Mouse (Mus musculus) frontal cortex, adult (tissue): ENCODE measurements around the gene Oprd1.

Experiments
- ATAC-seq: cut with Nextera tagmentation; 2 replicates; pipeline ENCODE4 v1.9.2; 2017; ENCODE audit warnings: mild to moderate bottlenecking, moderate library complexity, mixed read lengths; ENCODE audit not compliant: low TSS enrichment

Gene Oprd1

DNA sequence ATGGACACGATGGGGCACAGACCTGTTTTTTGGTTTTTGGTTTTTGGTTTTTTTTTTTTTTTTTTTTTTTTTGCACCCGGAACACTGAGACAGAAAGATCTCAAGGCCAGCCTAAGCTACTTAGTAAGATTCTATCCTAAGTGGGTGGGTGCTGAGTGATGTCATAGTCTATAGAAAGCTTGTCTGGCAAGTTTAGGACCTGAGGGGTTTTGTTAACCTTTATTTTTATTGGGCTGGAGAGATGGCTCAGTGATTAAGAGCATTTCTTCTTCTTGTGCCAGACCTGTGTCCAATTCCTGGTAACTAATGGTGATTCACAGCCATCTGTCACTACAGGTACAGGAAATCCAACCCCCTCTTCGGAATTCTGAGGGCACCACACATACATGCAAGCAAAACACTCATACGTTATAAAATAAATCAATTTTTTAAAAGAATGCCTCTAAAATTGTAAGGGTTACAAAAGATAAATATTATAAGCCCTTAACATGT lies 63.7 kb downstream of the Oprd1 start:
- ATAC-seq: no peak

DNA sequence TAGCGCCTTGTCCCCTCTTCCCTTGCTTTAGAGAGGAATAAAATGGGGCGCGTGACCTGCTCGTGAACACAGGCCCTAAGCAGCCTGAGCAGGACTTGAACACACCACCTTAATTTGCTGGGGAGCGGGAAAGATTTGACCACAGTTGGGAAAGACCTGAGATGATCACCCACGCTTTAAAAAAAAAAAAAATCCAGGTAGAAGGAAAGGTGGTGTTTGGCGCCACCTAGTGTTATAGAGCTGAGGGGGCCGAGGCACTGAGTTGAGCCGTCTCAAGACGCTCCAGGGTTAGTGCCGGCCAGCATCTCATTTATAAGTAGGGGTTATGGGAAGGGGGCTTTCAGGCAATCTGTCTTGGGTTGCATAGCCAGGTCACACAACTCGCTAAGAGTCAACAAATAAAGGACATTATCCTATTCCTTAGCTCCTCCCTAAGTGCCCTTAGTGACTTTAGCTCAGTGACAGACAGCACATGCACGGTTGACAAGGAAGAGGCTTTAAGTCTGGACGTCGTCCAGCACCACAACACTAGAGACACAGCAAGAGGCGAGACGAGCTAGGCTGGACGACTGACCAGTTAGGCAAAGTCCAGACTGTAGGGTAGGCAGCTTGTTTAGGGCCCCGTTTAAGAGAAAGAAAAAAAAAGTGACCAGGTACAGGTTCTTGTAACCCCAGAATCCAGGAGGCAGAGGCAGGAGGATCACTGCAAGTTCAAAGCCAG lies 64.6 kb downstream of the Oprd1 start:
- no peak for ATAC-seq

- ATAC-seq: no peak
Measured at GRCm38 (mm10) chr4:132078296-132078714, 66.0 kb downstream of the Oprd1 start.

DNA sequence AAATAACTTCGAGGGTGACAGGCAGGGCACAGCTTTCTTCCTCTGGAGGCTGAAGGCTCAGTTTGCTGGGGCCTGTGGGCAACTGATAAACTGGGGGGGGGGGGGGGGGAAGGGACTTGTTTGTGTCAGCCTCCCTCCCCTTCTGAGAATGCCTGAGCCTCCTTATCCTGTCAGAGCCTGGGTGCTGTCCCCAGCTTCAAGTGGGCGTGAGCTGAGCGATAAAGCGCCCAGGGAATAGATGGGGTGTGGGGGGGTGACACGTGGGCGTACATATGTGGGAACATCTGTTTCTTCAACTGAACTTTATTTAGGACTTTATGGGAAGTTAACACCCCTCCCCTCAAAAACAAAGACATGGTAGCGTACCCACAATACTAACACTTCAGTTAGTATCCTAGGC lies 66.8 kb downstream of the Oprd1 start:
- ATAC-seq: no peak

GRCm38 (mm10) chr4:132076480-132077405 lies 67.5 kb downstream of the Oprd1 start:
- ATAC-seq: peak; percentile 64

GRCm38 (mm10) chr4:132075796-132076195 lies 68.5 kb downstream of the Oprd1 start:
- ATAC-seq: no peak

DNA sequence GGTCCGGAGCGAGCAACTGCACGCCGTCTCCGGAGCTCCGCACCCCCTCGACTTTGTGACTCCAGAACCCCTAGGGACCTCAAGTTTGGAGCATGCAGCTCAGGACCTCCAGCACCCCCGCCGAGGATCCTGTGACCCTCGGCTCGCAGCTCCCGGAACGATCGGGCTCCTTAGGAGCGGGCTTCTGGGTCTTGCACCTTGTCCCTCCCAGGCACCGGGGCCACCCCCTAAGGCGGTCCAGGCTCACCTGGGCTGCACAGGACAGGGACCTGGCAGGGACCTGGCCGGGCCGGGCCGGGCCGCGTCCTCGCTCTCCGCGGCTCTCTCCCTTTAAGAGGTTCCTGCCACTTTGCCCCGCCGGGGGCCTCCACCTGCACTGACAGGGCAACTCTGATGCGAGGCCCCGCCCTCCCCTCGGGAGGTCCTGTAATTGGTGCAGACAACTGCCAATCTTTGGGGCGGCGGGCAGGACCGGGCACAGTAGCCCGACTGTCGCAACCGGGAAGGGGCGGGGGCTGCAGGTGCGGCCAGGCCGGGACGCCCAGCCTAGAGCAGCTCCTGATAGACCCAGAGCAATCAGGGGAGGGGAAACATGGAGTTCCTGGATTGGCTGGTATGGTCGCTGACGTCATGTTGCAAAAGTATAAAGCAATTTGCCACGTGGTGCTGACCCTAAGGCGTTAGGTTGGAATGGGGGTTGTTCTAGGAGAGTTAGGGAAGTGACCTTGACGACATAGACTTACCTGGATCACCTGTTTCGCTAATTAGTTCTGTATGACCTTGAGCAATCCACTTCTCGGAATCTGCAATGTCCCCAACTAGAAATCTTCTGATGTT lies 69.1 kb downstream of the Oprd1 start, which contains the start of gene Epb41:
Gene Epb41, minus strand, starts transcription at position 389 of the 837 bp plus-strand sequence.
- peak; percentile 77 for ATAC-seq

DNA sequence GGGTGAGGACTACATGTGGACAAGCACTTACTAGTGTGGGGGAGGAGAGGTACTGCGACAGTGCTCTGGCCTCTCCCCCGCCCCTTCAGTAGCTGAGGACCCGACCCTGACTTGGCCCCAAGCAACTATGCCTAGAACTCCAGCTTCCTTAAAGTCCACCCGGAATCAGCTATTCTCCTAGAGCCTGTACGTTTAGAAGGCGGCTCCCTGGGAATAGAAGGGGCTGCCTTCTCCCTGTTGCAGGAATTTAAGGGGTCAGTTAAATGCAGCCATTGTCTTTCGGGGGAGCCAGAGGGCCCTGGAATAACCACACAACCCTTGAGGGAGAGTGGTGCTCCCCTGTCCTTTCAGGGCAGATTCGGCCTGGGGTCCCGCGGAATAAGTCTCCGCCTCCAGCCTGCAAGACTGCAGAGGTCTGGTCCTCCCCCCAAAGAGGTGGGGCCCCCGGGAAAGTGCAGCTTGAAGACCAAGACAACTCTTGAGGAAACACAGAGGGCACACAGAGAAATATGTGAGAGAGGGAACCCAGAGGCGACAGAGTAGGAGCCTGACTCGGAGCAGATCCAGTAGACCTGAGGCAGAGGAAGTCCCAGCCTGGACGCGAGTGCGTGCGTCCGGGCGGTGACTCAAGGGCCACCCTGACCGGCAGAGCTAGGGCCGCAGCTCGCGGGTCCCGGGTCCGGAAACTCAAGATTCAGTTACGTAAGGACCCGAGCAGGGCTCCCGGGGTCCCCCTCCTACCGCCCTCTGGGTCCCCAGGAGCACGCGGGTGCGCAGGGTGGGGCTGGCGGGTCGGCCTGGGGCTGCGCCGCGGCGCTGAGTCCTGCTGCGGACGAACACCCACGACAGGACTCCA lies 70.0 kb downstream of the Oprd1 start, which contains the start of gene Gm10300:
Gene Gm10300, plus strand, starts transcription at position 621 of the 856 bp plus-strand sequence.
- ATAC-seq: peak; percentile 5; the same call in 1 of the 2 replicates

- no peak for ATAC-seq
Measured at GRCm38 (mm10) chr4:132072946-132073345, 71.3 kb downstream of the Oprd1 start.

GRCm38 (mm10) chr4:132072156-132072555 lies 72.1 kb downstream of the Oprd1 start:
- no peak for ATAC-seq

DNA sequence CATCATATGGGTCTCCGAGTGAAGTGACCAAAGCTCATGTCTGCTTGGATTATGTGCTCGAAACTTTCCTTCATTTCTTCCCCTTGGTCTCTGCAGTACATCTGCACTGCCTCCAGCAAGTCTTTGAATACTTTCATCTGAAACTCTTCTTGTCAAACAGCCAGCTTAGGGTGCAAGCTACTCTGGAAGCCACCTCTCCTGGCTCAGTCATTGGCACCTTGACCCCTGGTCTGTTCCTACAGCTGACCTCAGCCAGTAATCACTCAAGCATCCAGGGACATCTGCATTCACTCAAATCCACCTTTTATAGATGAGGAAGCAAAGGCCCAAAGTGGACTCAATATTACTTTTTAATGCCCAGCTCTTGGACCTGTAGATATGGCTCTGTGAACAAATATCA lies 72.6 kb downstream of the Oprd1 start:
- ATAC-seq: no peak

- ATAC-seq: no peak
Measured at GRCm38 (mm10) chr4:132067938-132068235, 76.4 kb downstream of the Oprd1 start.

DNA sequence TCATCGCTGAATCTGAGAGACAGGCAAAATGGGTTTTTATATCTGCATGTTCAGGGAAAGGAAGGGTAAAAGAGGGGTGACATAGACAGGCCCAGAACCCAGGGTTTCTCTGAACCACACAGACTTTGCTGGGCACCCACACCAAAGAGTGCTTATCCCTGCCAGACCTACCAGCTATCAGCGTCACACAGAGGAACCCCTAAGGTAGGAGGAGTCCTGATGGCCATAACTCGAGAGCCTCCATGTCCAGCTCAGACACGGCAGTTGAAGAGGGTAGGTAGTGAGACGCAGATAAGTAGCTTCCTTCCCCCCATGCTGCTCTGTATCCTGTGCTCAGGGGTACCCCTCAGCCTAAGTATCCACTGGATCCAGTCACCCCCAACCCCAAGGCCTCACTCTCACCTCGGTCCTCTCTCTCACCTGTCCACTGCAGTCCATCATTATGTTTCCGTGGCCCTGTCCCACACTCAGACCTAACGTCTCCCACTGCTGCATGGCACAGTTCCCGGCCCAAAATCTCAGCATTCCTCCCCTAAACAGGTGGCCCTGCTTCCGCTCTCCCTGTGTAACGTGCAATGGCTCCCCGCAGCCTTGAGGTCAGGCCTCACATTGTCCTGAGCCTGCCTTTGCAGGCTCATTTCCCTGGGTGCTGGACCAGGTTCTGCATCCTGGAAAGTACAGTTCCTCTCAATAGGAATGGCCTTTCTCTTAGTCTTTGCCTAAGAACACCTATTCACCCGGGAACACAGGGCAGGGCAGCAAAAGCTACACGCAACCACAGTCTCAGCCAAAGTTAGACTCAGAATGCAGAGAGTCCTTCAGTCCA lies 77.0 kb downstream of the Oprd1 start:
- no peak for ATAC-seq

DNA sequence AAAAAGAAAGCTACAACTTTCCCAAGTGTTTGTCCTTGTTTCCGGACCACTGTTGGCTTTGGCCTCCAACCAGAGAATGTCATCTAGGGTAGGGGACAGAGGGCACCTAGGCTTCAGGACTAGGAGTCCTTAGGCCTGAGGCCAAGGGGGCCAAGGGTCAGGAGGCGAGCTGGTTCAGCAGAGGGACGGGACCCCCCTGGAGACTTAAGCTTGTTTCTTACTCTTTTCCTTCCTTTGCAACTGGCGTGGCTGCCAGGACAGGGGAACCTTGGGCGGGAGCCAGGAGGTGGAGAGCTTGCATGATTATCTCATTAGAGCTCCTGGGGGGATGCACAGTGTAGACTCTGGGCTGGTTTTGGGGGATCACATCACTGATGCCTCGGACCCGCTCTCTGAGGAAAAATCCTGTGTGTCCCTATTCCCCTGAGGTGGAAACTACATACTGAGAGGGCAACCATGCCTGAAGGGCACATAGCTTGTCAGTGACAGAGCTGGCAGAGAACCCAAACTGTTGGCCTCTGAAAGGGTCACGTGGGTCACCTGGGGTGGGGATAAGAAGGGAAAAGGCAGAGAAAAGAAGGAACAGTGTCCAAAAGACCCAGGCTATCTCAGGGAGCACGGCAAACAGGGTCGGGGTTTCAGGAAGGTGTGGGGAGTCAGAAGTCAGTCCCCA lies 78.0 kb downstream of the Oprd1 start:
- ATAC-seq: no peak

DNA sequence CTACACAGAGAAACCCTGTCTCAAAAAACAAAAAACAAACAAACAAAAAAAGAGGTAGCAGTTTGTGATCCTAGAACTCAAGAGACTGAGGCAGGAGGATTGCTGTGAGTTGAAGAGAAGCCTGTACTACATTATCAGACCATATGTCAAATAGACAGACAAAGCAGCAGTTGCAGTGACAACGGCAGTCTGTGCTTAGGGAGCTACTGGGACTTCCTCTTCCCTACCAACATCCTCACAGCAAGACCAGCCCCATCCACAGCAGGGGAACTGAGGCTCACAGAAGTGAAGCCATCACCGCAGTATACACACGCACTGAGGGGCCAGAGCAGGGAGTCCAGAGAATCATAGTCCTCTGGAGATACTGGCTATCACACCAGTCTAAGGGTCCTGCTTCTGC lies 78.7 kb downstream of the Oprd1 start:
- ATAC-seq: no peak

DNA sequence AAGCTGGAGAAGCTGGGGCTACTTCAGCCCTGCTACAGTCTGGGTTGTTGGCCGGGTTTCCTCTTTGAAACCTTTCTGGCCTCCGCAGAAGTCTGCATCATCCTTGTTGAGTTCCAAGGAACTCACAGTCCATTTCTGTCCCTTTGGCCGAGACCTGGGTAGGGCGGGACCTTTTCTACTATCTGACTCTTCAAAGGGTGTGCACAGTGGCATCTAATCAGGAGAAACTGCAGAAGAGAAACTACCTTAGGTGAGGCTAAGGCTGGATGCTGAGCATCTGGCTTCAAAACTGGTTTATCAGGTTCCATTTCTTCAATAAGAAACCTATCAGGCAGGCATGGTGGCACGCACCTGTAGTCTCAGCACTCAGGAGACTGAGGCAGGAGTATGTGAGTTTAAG lies 79.7 kb downstream of the Oprd1 start:
- no peak for ATAC-seq

DNA sequence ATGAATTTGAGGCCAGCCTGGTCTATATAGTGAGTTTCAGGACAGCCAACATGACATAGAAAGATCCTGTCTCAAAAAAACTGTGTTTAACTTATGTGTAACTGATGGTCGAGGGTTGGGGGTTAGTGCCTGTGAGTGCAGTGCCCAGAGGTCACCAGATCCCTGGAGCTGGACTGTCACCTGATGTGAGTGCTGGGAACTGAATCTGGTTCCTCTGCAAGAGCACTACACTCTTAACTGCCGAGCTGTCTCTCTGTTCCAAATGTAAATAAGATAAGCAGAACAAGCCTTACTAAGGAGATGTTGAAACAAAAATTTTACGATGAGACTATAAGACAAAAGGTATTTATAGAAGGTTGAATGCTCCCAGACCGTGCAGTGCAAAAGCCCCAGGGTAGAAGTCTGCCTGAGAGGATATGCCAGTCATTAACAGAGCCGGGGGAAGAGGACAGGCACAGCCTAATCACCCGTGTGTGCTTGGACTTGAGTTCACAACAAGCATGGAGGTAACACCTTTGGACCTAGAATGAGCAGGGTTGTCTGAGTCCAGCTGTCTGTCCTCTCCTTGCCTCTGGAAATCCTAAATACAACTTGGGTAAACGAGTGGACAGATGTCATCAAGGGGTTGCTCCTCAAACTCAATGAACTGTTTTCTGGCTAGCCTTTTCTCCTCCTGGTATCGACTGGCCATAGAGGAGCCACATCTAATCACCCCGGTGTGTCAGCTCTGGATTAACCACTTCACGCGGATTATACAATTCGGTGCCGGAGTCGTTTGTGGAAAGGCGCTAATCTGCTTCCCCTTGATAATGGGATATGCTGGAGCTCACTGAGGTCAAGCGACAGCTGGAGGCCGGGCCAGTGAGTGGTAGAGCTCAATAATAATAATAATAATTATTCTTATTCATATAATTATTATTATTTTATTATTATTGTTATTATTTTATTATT lies 81.1 kb downstream of the Oprd1 start:
- ATAC-seq: no peak

- ATAC-seq: no peak
Measured at GRCm38 (mm10) chr4:132062289-132062688, 82.0 kb downstream of the Oprd1 start.
